Mouse (Mus musculus) macrophage (primary cell): ENCODE data around the gene Nab2. TPM values are rescaled to one million over a fixed set of nuclear protein-coding genes. Genes with fewer than 3 reads are reported as not detected.

Experiments
- H3K27ac ChIP-seq: fragments of 350-480 bp; formaldehyde crosslinking; 2 replicates; pipeline ENCODE4 v1.9.0; 2021
- H3K36me3 ChIP-seq: fragments of 350-480 bp; formaldehyde crosslinking; 2 replicates; pipeline ENCODE4 v1.9.0; 2021; ENCODE audit errors: inconsistent target
- H3K4me3 ChIP-seq: fragments of 350-480 bp; formaldehyde crosslinking; 2 replicates; pipeline ENCODE4 v1.9.0; 2021; ENCODE audit errors: inconsistent target
- H3K79me2 ChIP-seq: fragments of 350-480 bp; formaldehyde crosslinking; 2 replicates; pipeline ENCODE4 v1.9.0; 2021; ENCODE audit errors: inconsistent target
- WGBS: methylation state at CpG from one replicate; pipeline ENCODE4 v1.1.7; 2026; ENCODE audit warnings: inconsistent platforms; ENCODE audit not compliant: missing documents; 5-methylcytosine and 5-hydroxymethylcytosine counted together
- polyA plus RNA-seq: library from polyadenylated mRNA; stranded (reverse); fragments of 250-400 nt; gene quantifications from 3 replicates; pipeline ENCODE4 v1.2.4, GENCODE M21; 2018; ENCODE audit warnings: inconsistent platforms

Gene Nab2
- polyA plus RNA-seq, 1 experiment from 2014 or later, result 28.7 TPM

GRCm38 (mm10) chr10:127620406-127621190, 47.8 kb downstream of the Nab2 start, which contains the start of gene Lrp1:
TSS of gene Lrp1 (minus strand) at chr10:127621148.
- peak within 1 kb of the TSS; percentile 85 for H3K4me3 ChIP-seq
- WGBS, result 19% methylated on average over 26 of the region's 32 CpGs
- H3K36me3 ChIP-seq, result peaks cover 12% of the 10 kb centered on the region; the same call in 1 of the 2 replicates
- H3K79me2 ChIP-seq, result peaks cover 53% of the 10 kb centered on the region
- H3K27ac ChIP-seq, result peak within 1 kb of the TSS; percentile 99

- Histone ChIP-seq H3K27ac (peak overlapping the region; percentile 99), H3K36me3 (peaks cover 14% of the 10 kb centered on the region; the same call in 1 of the 2 replicates), H3K4me3 (peak overlapping the region; percentile 85), H3K79me2 (peaks cover 60% of the 10 kb centered on the region)
- 77% methylated on average over 12 of the region's 12 CpGs for WGBS
Measured at GRCm38 (mm10) chr10:127619941-127620405, 48.4 kb downstream of the Nab2 start.

DNA sequence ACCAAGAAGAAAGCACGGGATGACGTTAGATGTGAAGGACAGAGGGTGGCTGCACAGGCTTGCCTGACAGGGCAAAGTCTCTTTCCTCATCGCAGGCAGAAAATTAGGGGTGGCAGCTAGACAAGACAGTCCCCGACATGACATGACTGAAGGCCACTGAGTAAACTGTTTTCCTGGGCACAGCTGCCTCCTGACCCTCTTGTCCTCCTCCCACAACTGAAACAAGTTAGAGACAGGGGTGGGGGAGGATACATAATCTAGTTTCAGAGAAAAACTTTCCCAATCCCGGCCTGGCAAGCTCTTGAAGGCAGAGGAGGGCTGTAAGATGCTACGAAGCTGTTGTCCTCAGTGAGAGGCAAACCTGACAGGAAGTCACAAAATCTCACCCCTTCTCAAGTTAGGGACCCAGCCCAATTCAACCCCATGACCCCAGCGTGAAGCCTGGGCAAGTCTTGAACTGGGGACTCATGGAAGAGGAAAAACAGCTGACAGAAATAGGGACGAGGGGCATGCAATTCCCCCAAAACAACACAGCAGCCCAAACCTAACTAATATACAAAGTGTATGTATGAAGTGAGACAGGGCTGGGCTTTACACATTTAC, 49.1 kb downstream of the Nab2 start:
- peaks cover 67% of the 10 kb centered on the region for H3K79me2 ChIP-seq
- peaks cover 16% of the 10 kb centered on the region; the same call in 1 of the 2 replicates for H3K36me3 ChIP-seq
- H3K4me3 ChIP-seq, result peak overlapping the region; percentile 85
- 76% methylated on average over 6 of the region's 8 CpGs for WGBS
- peak overlapping the region; percentile 99 for H3K27ac ChIP-seq

GRCm38 (mm10) chr10:127618173-127618572, 50.2 kb downstream of the Nab2 start:
- H3K27ac ChIP-seq, result peak overlapping the region; percentile 99
- peaks cover 78% of the 10 kb centered on the region for H3K79me2 ChIP-seq
- 38% methylated on average over 5 of the region's 6 CpGs for WGBS
- peak overlapping the region; percentile 85 for H3K4me3 ChIP-seq
- H3K36me3 ChIP-seq, result peaks cover 27% of the 10 kb centered on the region; the same call in 1 of the 2 replicates

DNA sequence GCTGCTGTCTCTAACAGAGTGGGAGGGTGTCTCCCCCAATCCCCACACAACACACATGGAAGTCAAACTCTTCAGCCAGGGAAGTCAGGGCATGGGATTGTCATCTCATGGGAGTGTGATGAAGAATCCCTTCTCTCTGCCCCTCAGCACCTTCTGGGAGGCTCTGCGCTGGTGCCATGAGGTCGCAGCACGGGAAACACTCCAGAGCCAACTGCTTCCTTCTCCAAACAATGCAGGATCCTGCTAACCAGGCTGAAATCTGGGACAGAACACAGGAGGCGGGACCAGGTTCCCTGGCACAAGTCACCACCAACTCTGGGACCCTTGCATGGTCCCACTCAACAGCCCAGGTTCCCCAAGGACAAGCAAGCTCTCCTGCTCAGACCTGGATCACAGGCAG, 51.1 kb downstream of the Nab2 start:
- Histone ChIP-seq H3K36me3 (peaks cover 36% of the 10 kb centered on the region), H3K4me3 (peak overlapping the region; percentile 85; the same call in 1 of the 2 replicates), H3K27ac (peak overlapping the region; percentile 99), H3K79me2 (peaks cover 87% of the 10 kb centered on the region)
- WGBS, result 97% methylated on average over 4 of the region's 4 CpGs

- H3K4me3 ChIP-seq, result no peak overlapping the region
- peaks cover 46% of the 10 kb centered on the region for H3K36me3 ChIP-seq
- peaks cover 97% of the 10 kb centered on the region for H3K79me2 ChIP-seq
- H3K27ac ChIP-seq, result peak overlapping the region; percentile 99
- 94% methylated on average over 7 of the region's 7 CpGs for WGBS
Measured at GRCm38 (mm10) chr10:127616261-127616679, 52.1 kb downstream of the Nab2 start.

DNA sequence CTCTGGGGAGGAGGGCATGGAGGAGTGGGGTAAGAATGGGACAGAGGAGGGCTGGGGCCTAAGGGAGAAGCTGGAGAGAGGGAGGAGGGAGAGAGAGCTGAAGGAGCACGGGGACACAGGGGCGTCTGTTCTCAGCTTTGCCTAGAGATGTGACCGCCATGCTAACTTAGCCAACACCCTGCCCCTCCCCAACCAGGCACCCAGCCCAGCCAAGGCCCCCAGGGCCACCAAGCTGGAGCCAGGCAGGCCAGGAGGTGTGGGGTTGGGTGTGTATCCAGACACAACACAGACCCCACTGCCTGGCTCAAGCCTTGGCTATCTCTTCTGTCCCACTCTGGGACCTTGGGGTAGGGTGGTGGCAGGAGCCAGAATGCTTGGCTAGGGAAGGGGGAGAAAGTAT, 52.8 kb downstream of the Nab2 start:
- Histone ChIP-seq H3K4me3 (no peak overlapping the region), H3K36me3 (peaks cover 51% of the 10 kb centered on the region), H3K79me2 (peaks cover 100% of the 10 kb centered on the region), H3K27ac (peak overlapping the region; percentile 99)
- 92% methylated on average over 3 of the region's 3 CpGs for WGBS

DNA sequence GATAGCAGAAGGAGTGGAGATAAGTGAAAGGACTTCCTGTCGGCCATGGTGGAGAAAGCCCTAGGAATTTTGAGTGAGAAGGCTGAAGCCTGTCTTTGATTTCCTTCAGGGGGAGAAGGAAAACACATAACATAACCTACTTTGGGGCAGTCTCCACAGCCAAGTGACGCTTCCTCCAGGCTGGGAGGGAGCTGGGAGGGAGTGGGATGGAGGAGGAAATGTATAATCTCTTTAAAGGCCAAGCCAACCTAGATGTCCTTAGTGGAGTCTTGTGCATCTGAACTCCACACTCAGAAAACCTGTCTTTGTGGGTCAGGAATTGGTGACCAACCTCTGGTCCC, 53.4 kb downstream of the Nab2 start:
- Histone ChIP-seq H3K79me2 (peaks cover 100% of the 10 kb centered on the region), H3K36me3 (peaks cover 57% of the 10 kb centered on the region), H3K4me3 (no peak overlapping the region), H3K27ac (no peak overlapping the region; the same call in 1 of the 2 replicates)
- WGBS, result 100% methylated on average over 2 of the region's 2 CpGs

DNA sequence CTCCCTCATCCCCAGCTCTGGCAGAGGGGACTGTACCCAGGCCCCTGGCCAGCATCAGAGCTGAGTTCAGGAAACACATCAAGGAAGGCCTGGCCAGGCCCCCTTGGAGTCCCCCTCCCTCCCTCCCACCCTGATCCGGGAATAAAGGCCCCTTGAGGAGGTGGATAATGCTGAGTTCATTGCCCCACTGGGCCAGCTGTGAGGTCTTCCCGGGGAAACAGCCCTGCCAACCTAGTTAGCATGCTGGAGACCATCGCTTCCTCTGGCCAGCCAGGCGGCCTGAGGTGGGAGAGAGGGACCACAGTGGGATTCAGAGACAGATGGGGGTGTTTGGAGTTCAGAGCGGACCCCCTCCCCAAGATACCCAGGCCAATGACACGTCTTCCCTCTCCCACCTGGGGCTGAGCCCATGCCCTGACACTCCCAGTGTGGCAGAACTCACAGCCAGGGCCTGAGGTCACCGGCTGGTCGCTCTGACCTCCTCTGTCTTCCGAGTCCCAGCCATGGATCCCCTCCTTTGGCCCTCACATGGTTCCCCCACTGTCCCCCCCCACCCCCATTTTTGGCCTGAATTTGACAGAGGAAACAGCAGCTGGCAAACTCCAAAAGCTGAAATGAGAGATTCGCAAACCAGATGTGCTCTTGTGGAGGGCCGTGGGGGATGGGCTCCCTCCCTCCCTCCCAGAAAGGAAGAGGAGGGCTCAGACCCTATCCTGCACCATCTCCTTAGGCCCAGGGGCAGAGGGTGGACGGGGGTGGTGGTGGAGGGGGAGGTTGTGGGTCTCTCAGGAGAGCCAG, 53.9 kb downstream of the Nab2 start:
- H3K27ac ChIP-seq, result no peak overlapping the region; the same call in 1 of the 2 replicates
- WGBS, result 84% methylated on average over 9 of the region's 12 CpGs

DNA sequence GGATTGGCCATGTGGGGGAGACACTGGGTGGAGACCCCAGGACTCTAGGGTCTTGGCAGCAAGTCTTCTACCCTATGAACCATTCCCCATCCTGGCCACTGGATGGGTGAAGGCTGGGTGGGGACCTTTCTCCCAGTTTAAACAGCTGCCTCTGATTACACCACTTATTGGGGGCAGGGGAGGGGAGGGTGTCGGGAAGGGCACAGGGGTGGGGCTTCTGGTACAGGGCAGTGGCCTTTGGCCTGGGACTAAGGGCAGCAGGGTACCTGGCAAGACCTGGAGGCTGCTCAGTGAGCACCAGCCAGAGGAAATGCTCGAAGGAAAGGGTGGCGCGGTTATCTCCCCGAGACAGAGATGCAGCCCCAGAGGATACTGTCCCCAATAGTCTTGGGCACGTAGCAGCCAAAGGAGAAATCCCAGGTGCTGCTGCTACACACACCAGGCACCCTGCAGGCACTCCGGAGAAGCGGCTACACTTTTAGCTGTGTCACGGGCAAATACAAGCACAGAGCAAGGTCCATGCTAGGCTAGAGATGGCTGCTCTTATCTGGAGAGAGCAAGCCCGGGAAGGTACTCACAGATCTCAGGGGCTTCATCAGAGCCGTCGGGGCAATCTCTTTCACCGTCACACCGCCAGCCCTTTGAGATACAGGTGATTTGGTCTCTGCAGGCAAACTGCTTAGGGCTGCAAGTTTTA, 56.1 kb downstream of the Nab2 start:
- Histone ChIP-seq H3K4me3 (no peak overlapping the region), H3K79me2 (peaks cover 100% of the 10 kb centered on the region), H3K27ac (no peak overlapping the region), H3K36me3 (peaks cover 74% of the 10 kb centered on the region)
- WGBS, result 86% methylated on average over 14 of the region's 14 CpGs

More for the DNA sequence above, 53.9 kb downstream of the Nab2 start:
- Histone ChIP-seq H3K4me3 (no peak overlapping the region), H3K36me3 (peaks cover 63% of the 10 kb centered on the region), H3K79me2 (peaks cover 100% of the 10 kb centered on the region)

Other genes starting within 250 kb of the Nab2 start
- 0.09 to 0.59 TPM in 2 of 3 replicates, not detected in the other for gene Stac3, start 166.9 kb downstream of the Nab2 start, polyA plus RNA-seq
- gene Ndufa4l2, start 153.6 kb downstream of the Nab2 start, polyA plus RNA-seq, result not detected in 3 replicates
- 14.8 to 30.5 TPM (median 16.0 TPM) in 3 replicates for gene Shmt2, start 146.1 kb downstream of the Nab2 start, polyA plus RNA-seq
- not detected in 3 replicates for gene Nxph4, start 134.0 kb downstream of the Nab2 start, polyA plus RNA-seq
- 315 to 785 TPM (median 440 TPM) in 3 replicates for gene Lrp1, start 47.4 kb downstream of the Nab2 start, polyA plus RNA-seq
- 122 to 141 TPM (median 128 TPM) in 3 replicates for gene Stat6, start 25.6 kb downstream of the Nab2 start, polyA plus RNA-seq
- 2.7 to 5.4 TPM (median 4.6 TPM) in 3 replicates for gene Nemp1, start 1.7 kb downstream of the Nab2 start, polyA plus RNA-seq
- 0.11 TPM in 1 of 3 replicates, not detected in the others for gene Myo1a, start 36.6 kb upstream of the Nab2 start, polyA plus RNA-seq
- not detected in 3 replicates for gene Tac2, start 55.9 kb upstream of the Nab2 start, polyA plus RNA-seq
- 3.1 to 3.8 TPM (median 3.4 TPM) in 3 replicates for gene Zbtb39, start 71.0 kb upstream of the Nab2 start, polyA plus RNA-seq
- gene Gpr182, start 83.2 kb upstream of the Nab2 start, polyA plus RNA-seq, result 0.03 TPM in 1 of 3 replicates, not detected in the others
- gene Rdh1, start 91.2 kb upstream of the Nab2 start, polyA plus RNA-seq, result 0.03 TPM in 1 of 3 replicates, not detected in the others
- not detected in 3 replicates for gene Rdh16f1, start 91.2 kb upstream of the Nab2 start, polyA plus RNA-seq
- gene Rdh9, start 107.8 kb upstream of the Nab2 start, polyA plus RNA-seq, result 0.13 to 0.16 TPM in 2 of 3 replicates, not detected in the other
- not detected in 3 replicates for gene Rdh16, start 132.6 kb upstream of the Nab2 start, polyA plus RNA-seq
- gene Rdh19, start 181.4 kb upstream of the Nab2 start, polyA plus RNA-seq, result not detected in 3 replicates
- not detected in 3 replicates for gene Rdh16f2, start 197.9 kb upstream of the Nab2 start, polyA plus RNA-seq
- not detected in 3 replicates for gene Rdh7, start 220.2 kb upstream of the Nab2 start, polyA plus RNA-seq
- gene Sdr9c7, start 229.9 kb upstream of the Nab2 start, polyA plus RNA-seq, result not detected in 3 replicates